Mouse (Mus musculus) erythroblast, embryonic 14.5 days (primary cell): ENCODE results near the gene Clcc1.

ENCODE experiments used
- GATA1 ChIP-seq: IDR thresholded peaks from 2 replicates; pipeline ENCODE4 v1.6.1; 2012; ENCODE audit warnings: low read length, inconsistent platforms, mixed read lengths
- TAL1 ChIP-seq: IDR thresholded peaks from 3 replicates; pipeline ENCODE4 v1.6.1; 2012; ENCODE audit warnings: low read length, inconsistent platforms, mixed read lengths

DNA sequence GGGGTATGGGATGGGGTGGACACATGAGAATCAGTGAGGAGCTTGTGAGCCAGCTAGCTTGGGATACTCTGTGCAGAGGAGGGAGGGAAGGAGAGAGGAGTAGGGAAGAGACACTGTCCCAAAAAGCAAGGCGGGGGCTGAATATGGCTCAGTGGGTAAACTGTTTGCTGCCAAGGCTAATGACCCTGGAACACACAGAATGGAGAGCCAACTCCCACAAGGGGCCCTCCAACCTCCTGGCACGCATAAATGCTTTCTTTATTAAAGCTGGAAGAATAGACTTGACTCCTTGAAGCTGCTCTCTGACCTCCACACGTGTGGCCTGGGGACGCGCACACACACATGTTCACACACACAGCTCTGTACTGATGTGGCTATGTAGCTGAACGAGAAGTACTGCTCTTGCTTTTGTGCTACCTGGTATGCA, 35.3 kb downstream of the Clcc1 start:
- TF ChIP-seq TAL1 (no peak), GATA1 (no peak)
